Mouse (Mus musculus) gastrocnemius, postnatal 10 days (tissue): ENCODE data around the gene 4930518I15Rik. TPM values are rescaled to one million over a fixed set of nuclear protein-coding genes. Genes with fewer than 3 reads are reported as not detected.
"Not testable (repeated sequence)": the region's sequence is repeated elsewhere in the genome, so short reads cannot be mapped to it uniquely, and the experiment has no call there.

Source experiments
- DNase-seq: peaks from one replicate; pipeline ENCODE4 v3.0.0; 2021; ENCODE audit warnings: mixed read lengths
- total RNA-seq, 2 experiments: library from RNA; stranded (reverse); gene quantifications; 2 replicates each; pipeline ENCODE4 v1.2.3; 2021

The 4930518I15Rik gene
- total RNA-seq, 2 experiments from 2014 or later, result 0.54 to 1.6 TPM

- no peak for DNase-seq
Measured at GRCm38 (mm10) chr2:156843331-156843730, 14.4 kb downstream of the 4930518I15Rik start.

GRCm38 (mm10) chr2:156842711-156843110, 15.0 kb downstream of the 4930518I15Rik start:
- no peak for DNase-seq

- peak; percentile 58 for DNase-seq
Measured at GRCm38 (mm10) chr2:156841841-156842706, 15.7 kb downstream of the 4930518I15Rik start.

- DNase-seq, result peak; percentile 59
Measured at GRCm38 (mm10) chr2:156841028-156841840, 16.5 kb downstream of the 4930518I15Rik start.

GRCm38 (mm10) chr2:156840301-156841027, 17.3 kb downstream of the 4930518I15Rik start:
- DNase-seq, result peak; percentile 54

- peak; percentile 69 for DNase-seq
Measured at GRCm38 (mm10) chr2:156839319-156840191, 18.2 kb downstream of the 4930518I15Rik start, which contains the start of gene Tgif2. TSS of gene Tgif2 (plus strand) at chr2:156840007.

GRCm38 (mm10) chr2:156838839-156839238, 18.9 kb downstream of the 4930518I15Rik start:
- DNase-seq, result no peak

- DNase-seq, result no peak
Measured at GRCm38 (mm10) chr2:156834336-156834735, 23.4 kb downstream of the 4930518I15Rik start.

GRCm38 (mm10) chr2:156825128-156825527, 32.6 kb downstream of the 4930518I15Rik start:
- DNase-seq, result not testable (repeated sequence)

GRCm38 (mm10) chr2:156816116-156816515, 41.6 kb downstream of the 4930518I15Rik start:
- no peak for DNase-seq

- no peak for DNase-seq
Measured at GRCm38 (mm10) chr2:156815412-156815811, 42.3 kb downstream of the 4930518I15Rik start.

GRCm38 (mm10) chr2:156814893-156815292, 42.9 kb downstream of the 4930518I15Rik start:
- DNase-seq, result no peak

GRCm38 (mm10) chr2:156814344-156814801, 43.4 kb downstream of the 4930518I15Rik start:
- no peak for DNase-seq

GRCm38 (mm10) chr2:156811556-156811955, 46.2 kb downstream of the 4930518I15Rik start:
- no peak for DNase-seq

GRCm38 (mm10) chr2:156810716-156811115, 47.0 kb downstream of the 4930518I15Rik start:
- DNase-seq, result no peak

- DNase-seq, result peak; percentile 65
Measured at GRCm38 (mm10) chr2:156809579-156809978, 48.2 kb downstream of the 4930518I15Rik start.

GRCm38 (mm10) chr2:156806886-156807285, 50.9 kb downstream of the 4930518I15Rik start:
- no peak for DNase-seq
